Mouse (Mus musculus) forebrain, embryonic 11.5 days (tissue): Measurements from ENCODE around the gene Gapdh. TPM values are rescaled to one million over a fixed set of nuclear protein-coding genes. Genes with fewer than 3 reads are reported as not detected.

Experiments
- ATAC-seq: fragments of 200-750 bp; cut with Nextera tagmentation; replicated peaks from 2 replicates; pipeline ENCODE4 v1.8.0; 2017; ENCODE audit warnings: moderate TSS enrichment; ENCODE audit not compliant: low FRiP score
- DNase-seq: peaks from one replicate; pipeline ENCODE4 v3.0.0-alpha.2; 2017; ENCODE audit warnings: low spot score
- H3K27ac ChIP-seq: fragments of 300-500 bp; sonication (generic); 2 replicates; pipeline ENCODE4 v1.5.1; 2014; ENCODE audit warnings: low read depth, low read length
- H3K27me3 ChIP-seq: fragments of 300-500 bp; sonication (generic); 2 replicates; pipeline ENCODE4 v1.6.1; 2014; ENCODE audit warnings: mild to moderate bottlenecking, low read length, mixed read lengths; ENCODE audit not compliant: control insufficient read depth, insufficient read depth
- H3K36me3 ChIP-seq: fragments of 300-500 bp; sonication (generic); 2 replicates; pipeline ENCODE4 v1.6.1; 2014; ENCODE audit warnings: mild to moderate bottlenecking, low read length, moderate library complexity, mixed read lengths; ENCODE audit not compliant: control insufficient read depth, insufficient read depth
- H3K4me1 ChIP-seq: fragments of 300-500 bp; sonication (generic); replicated peaks from 2 replicates; pipeline ENCODE4 v1.6.1; 2014; ENCODE audit warnings: low read length, mixed read lengths; ENCODE audit not compliant: control insufficient read depth, insufficient read depth
- H3K4me2 ChIP-seq: fragments of 300-500 bp; sonication (generic); 2 replicates; pipeline ENCODE4 v1.6.1; 2014; ENCODE audit warnings: low read depth, mild to moderate bottlenecking, low read length, moderate library complexity, mixed read lengths; ENCODE audit not compliant: severe bottlenecking
- H3K4me3 ChIP-seq: fragments of 300-500 bp; sonication (generic); 2 replicates; pipeline ENCODE4 v1.5.1; 2014; ENCODE audit warnings: low read depth, low read length
- H3K9ac ChIP-seq: fragments of 300-500 bp; sonication (generic); 2 replicates; pipeline ENCODE4 v1.6.1; 2014; ENCODE audit warnings: low read length
- H3K9me3 ChIP-seq: fragments of 300-500 bp; sonication (generic); 2 replicates; pipeline ENCODE4 v1.6.1; 2016; ENCODE audit warnings: low read length, mixed read lengths; ENCODE audit not compliant: control insufficient read depth
- WGBS: fragments of 180-500 bp; shearing (Covaris S2); extraction: QIAGEN DNeasy Blood & Tissue Kit; methylation state at CpG from one replicate; pipeline ENCODE4 v1.1.7; 2014; 5-methylcytosine and 5-hydroxymethylcytosine counted together
- polyA plus RNA-seq: library from polyadenylated mRNA; unstranded; fragments of >200 nt; fragmentation: Nextera tagmentation; extraction: Ambion mirVana; gene quantifications from 2 replicates; pipeline ENCODE4 v1.2.1, GENCODE M21; 2014

The Gapdh gene
- polyA plus RNA-seq, 1 experiment from 2014 or later, result 2,700 TPM

- H3K27me3 ChIP-seq, result no peaks in the 10 kb centered on the region
- H3K9ac ChIP-seq, result no peak overlapping the region
- peaks cover 12% of the 10 kb centered on the region for H3K4me1 ChIP-seq
- H3K9me3 ChIP-seq, result no peaks in the 10 kb centered on the region
- peaks cover 21% of the 10 kb centered on the region; the same call in 1 of the 2 replicates for H3K36me3 ChIP-seq
- no peak overlapping the region for H3K4me2 ChIP-seq
- no peak for ATAC-seq
- no peak overlapping the region for H3K4me3 ChIP-seq
- no peak for DNase-seq
- 89% methylated on average over 9 of the region's 9 CpGs for WGBS
- no peak overlapping the region for H3K27ac ChIP-seq
Observed at GRCm38 (mm10) chr6:125143904-125144303, 22.4 kb downstream of the Gapdh start.

- no peaks in the 10 kb centered on the region for H3K9me3 ChIP-seq
- H3K27ac ChIP-seq, result no peak overlapping the region
- peaks cover 26% of the 10 kb centered on the region; the same call in 1 of the 2 replicates for H3K36me3 ChIP-seq
- no peak overlapping the region for H3K4me3 ChIP-seq
- DNase-seq (no peak), ATAC-seq (no peak)
- H3K9ac ChIP-seq, result no peak overlapping the region
- no peak overlapping the region for H3K4me2 ChIP-seq
- H3K27me3 ChIP-seq, result no peaks in the 10 kb centered on the region
- peaks cover 12% of the 10 kb centered on the region for H3K4me1 ChIP-seq
- 85% methylated on average over 3 of the region's 3 CpGs for WGBS
Observed at GRCm38 (mm10) chr6:125143128-125143527, 23.1 kb downstream of the Gapdh start.

GRCm38 (mm10) chr6:125142436-125142835, 23.8 kb downstream of the Gapdh start:
- H3K27ac ChIP-seq, result no peak overlapping the region
- no peak overlapping the region for H3K4me3 ChIP-seq
- no peaks in the 10 kb centered on the region for H3K27me3 ChIP-seq
- no peak overlapping the region for H3K9ac ChIP-seq
- H3K36me3 ChIP-seq, result peaks cover 27% of the 10 kb centered on the region; the same call in 1 of the 2 replicates
- ATAC-seq (no peak), DNase-seq (no peak)
- 93% methylated on average over 8 of the region's 8 CpGs for WGBS
- H3K9me3 ChIP-seq, result no peaks in the 10 kb centered on the region
- H3K4me1 ChIP-seq, result peaks cover 12% of the 10 kb centered on the region
- H3K4me2 ChIP-seq, result no peak overlapping the region

GRCm38 (mm10) chr6:125139747-125140146, 26.5 kb downstream of the Gapdh start:
- no peak overlapping the region for H3K4me2 ChIP-seq
- 92% methylated on average over 7 of the region's 7 CpGs for WGBS

GRCm38 (mm10) chr6:125137002-125137671, 29.1 kb downstream of the Gapdh start:
- Histone ChIP-seq H3K27me3 (no peaks in the 10 kb centered on the region), H3K9me3 (no peaks in the 10 kb centered on the region), H3K9ac (no peak overlapping the region), H3K4me1 (peaks cover 2% of the 10 kb centered on the region; the same call in 1 of the 2 replicates), H3K36me3 (peaks cover 46% of the 10 kb centered on the region), H3K4me2 (no peak overlapping the region), H3K4me3 (no peak overlapping the region), H3K27ac (no peak overlapping the region)
- DNase-seq, result peak; percentile 64
- ATAC-seq, result no peak
- 88% methylated on average over 19 of the region's 19 CpGs for WGBS

More at GRCm38 (mm10) chr6:125139747-125140146, 26.5 kb downstream of the Gapdh start:
- Histone ChIP-seq H3K27me3 (no peaks in the 10 kb centered on the region), H3K9ac (no peak overlapping the region), H3K27ac (no peak overlapping the region), H3K9me3 (no peaks in the 10 kb centered on the region), H3K36me3 (peaks cover 40% of the 10 kb centered on the region), H3K4me3 (no peak overlapping the region), H3K4me1 (0 out of 2 replicates have a peak, but pooled peaks cover 4% of the 10 kb centered on the region)
- DNase-seq (no peak), ATAC-seq (no peak)

- Histone ChIP-seq H3K9me3 (no peaks in the 10 kb centered on the region), H3K27ac (no peak overlapping the region)
- no peak for ATAC-seq
Observed at GRCm38 (mm10) chr6:125132470-125132869, 33.8 kb downstream of the Gapdh start.

GRCm38 (mm10) chr6:125131302-125132156, 34.7 kb downstream of the Gapdh start, which contains the start of gene Nop2:
Nop2 (plus strand) TSS chr6:125131909.
- H3K4me1 ChIP-seq, result peaks cover 4% of the 10 kb centered on the region; the same call in 1 of the 2 replicates
- no peaks in the 10 kb centered on the region for H3K9me3 ChIP-seq
- peak within 1 kb of the TSS; percentile 51 for H3K4me3 ChIP-seq
- H3K36me3 ChIP-seq, result peaks cover 19% of the 10 kb centered on the region
- peak; percentile 97 for DNase-seq
- no peaks in the 10 kb centered on the region for H3K27me3 ChIP-seq
- ATAC-seq, result peak; percentile 95
- under 1% methylated on average over 63 of the region's 66 CpGs for WGBS
- peak within 1 kb of the TSS; percentile 82 for H3K4me2 ChIP-seq
- H3K27ac ChIP-seq, result peak within 1 kb of the TSS; percentile 73
- H3K9ac ChIP-seq, result peak within 1 kb of the TSS; percentile 77

More at GRCm38 (mm10) chr6:125132470-125132869, 33.8 kb downstream of the Gapdh start:
- peak overlapping the region; percentile 51 for H3K4me3 ChIP-seq
- peaks cover 4% of the 10 kb centered on the region; the same call in 1 of the 2 replicates for H3K4me1 ChIP-seq
- peaks cover 26% of the 10 kb centered on the region for H3K36me3 ChIP-seq
- peak overlapping the region; percentile 77 for H3K9ac ChIP-seq
- 11% methylated on average over 11 of the region's 11 CpGs for WGBS
- H3K4me2 ChIP-seq, result peak overlapping the region; percentile 82
- DNase-seq, result no peak
- H3K27me3 ChIP-seq, result no peaks in the 10 kb centered on the region

GRCm38 (mm10) chr6:125129710-125130402, 36.4 kb downstream of the Gapdh start:
- H3K36me3 ChIP-seq, result peaks cover 20% of the 10 kb centered on the region
- H3K4me2 ChIP-seq, result no peak overlapping the region
- no peak overlapping the region for H3K4me3 ChIP-seq
- H3K9me3 ChIP-seq, result no peaks in the 10 kb centered on the region
- no peak overlapping the region for H3K9ac ChIP-seq
- DNase-seq (no peak), ATAC-seq (no peak)
- H3K27ac ChIP-seq, result no peak overlapping the region
- H3K27me3 ChIP-seq, result no peaks in the 10 kb centered on the region
- WGBS, result 87% methylated on average over 20 of the region's 20 CpGs
- peaks cover 4% of the 10 kb centered on the region; the same call in 1 of the 2 replicates for H3K4me1 ChIP-seq
